Mouse (Mus musculus): ENCODE results near the gene Ppm1g. TPM values are rescaled to one million over a fixed set of nuclear protein-coding genes. Genes with fewer than 3 reads are reported as not detected.

Gene Ppm1g
- total and polyA plus RNA-seq, 3 experiments: 26.6 to 60.8 (median 51.1) TPM

DNA sequence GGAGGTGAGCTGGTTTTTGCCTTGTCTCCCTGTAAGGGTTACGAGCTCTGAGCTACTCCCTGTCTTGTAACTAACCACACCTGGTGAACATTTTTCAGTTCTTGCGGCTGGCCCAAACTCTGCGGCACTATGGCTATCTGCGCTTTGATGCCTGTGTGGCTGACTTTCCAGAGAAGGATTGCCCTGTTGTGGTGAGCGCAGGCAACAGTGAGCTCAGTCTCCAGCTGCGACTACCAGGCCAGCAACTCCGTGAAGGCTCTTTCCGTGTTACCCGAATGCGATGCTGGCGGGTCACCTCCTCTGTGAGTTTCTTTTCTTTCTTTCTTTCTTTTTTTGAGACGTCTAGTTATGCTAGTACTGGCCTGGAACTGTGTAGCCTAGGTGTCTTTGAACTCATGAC is 23.4 kb downstream of the Ppm1g start:
- intact Hi-C loops (cut with DNase I): no loop called here
- no peak overlapping the region for H3K4me3 ChIP-seq
- H3K79me2 ChIP-seq (replicated peaks; ENCODE audit: control insufficient read depth, insufficient read depth, low read length): no peaks in the 10 kb centered on the region; the same call in 1 of the 2 replicates
- no peak overlapping the region for H3K27ac ChIP-seq
- H3K9ac ChIP-seq (ENCODE audit: low read depth, low read length): no peak overlapping the region
- TF ChIP-seq POLR2A (IDR thresholded peaks at IDR 0.05; ENCODE audit: insufficient read depth, low read depth, low read length): no peak
- no peak for TF ChIP-seq CTCF (IDR thresholded peaks at IDR 0.05)
- TF ChIP-seq EP300 (IDR thresholded peaks at IDR 0.05; ENCODE audit: insufficient read depth, low read depth, low read length): no peak
- peaks cover 6% of the 10 kb centered on the region for H3K36me3 ChIP-seq (ENCODE audit: control insufficient read depth, insufficient read depth, low read length)
- 91% methylated on average over 12 of the region's 12 CpGs for WGBS
- H3K4me1 ChIP-seq (ENCODE audit: control insufficient read depth, insufficient read depth, low read length): peaks cover 1% of the 10 kb centered on the region; the same call in 1 of the 2 replicates
- DNase-seq: no peak
- no peaks in the 10 kb centered on the region for H3K27me3 ChIP-seq (ENCODE audit: control insufficient read depth, insufficient read depth, low read length)

DNA sequence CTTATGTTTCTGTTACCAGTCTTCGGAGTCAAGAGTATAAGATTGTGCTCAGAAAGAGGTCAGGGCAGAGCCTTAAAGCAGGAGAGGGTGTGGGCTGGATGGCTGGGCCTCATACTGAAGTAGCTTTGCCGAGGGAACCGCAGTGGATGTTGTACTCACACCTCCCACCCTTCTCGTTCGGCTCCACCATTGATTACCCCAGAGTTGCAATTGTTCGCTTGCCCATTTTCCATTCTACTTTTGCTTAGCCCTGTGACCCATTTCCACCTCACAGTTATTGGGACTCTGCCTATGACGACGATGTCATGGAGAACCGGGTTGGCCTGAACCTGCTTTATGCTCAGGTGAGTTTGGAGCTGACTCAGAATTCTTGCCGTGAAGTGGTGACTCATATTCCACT is 24.3 kb downstream of the Ppm1g start:
- DNase-seq: no peak
- H3K27me3 ChIP-seq (ENCODE audit: control insufficient read depth, insufficient read depth, low read length): no peaks in the 10 kb centered on the region
- peaks cover 3% of the 10 kb centered on the region for H3K4me1 ChIP-seq (ENCODE audit: control insufficient read depth, insufficient read depth, low read length)
- intact Hi-C loops (cut with DNase I): no loop called here
- H3K36me3 ChIP-seq (ENCODE audit: control insufficient read depth, insufficient read depth, low read length): peaks cover 6% of the 10 kb centered on the region
- H3K4me3 ChIP-seq: no peak overlapping the region
- WGBS: 88% methylated on average over 10 of the region's 10 CpGs
- no peak overlapping the region for H3K9ac ChIP-seq (ENCODE audit: low read depth, low read length)
- no peak overlapping the region for H3K27ac ChIP-seq
- TF ChIP-seq EP300 (IDR thresholded peaks at IDR 0.05; ENCODE audit: insufficient read depth, low read depth, low read length) (no peak), CTCF (IDR thresholded peaks at IDR 0.05) (no peak), POLR2A (IDR thresholded peaks at IDR 0.05; ENCODE audit: insufficient read depth, low read depth, low read length) (no peak)
- H3K79me2 ChIP-seq (replicated peaks; ENCODE audit: control insufficient read depth, insufficient read depth, low read length): no peaks in the 10 kb centered on the region; the same call in 1 of the 2 replicates

GRCm38 (mm10) chr5:31195671-31196070 is 24.8 kb downstream of the Ppm1g start:
- TF ChIP-seq EP300 (IDR thresholded peaks at IDR 0.05; ENCODE audit: insufficient read depth, low read depth, low read length) (no peak), CTCF (IDR thresholded peaks at IDR 0.05) (no peak), POLR2A (IDR thresholded peaks at IDR 0.05; ENCODE audit: insufficient read depth, low read depth, low read length) (no peak)
- H3K36me3 ChIP-seq (ENCODE audit: control insufficient read depth, insufficient read depth, low read length): peaks cover 6% of the 10 kb centered on the region
- WGBS: 71% methylated on average over 4 of the region's 4 CpGs

DNA sequence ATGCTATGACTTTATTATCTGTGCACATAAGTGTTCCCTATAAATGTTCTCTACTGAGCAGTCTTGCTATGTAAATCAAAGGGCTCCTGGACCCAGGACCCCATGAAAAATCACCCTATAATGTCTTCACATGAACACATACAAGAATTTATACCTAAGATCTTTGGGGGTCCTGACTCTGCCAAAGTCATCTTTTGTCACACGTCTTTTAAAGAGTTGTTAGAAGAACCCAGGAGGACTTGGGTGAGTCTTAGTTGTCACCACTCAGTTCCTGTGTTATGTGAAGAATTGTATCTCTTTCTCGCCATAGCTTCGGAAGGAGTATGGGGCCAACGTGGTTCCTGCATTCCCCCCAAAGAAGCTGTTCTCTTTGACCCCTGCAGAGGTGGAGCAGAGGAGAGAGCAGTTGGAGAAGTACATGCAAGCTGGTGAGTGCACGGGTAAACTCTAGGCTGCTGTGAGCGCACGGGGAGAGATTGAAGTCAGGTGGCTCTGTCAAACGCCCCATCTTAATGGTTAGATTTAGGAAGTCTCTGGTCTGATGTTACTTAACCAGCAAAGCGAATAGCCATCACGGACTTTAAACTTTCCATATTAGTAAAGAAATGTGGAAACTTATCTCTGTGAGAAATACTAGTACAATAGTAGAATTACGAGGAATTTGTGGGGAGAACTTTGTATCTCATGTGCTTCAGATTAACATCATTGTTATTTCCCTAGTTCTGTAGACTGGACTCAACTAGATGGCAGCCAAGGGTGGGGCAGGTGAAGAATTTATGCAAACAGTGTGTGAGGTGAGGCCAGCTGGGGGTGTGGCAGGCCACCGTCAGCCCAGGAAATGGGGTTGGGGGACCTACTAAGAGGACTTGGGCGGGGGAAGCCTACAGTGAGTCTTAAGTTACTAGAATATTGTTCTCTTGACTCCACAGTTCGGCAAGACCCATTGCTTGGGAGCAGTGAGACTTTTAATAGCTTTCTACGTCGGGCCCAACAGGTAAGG is 25.7 kb downstream of the Ppm1g start:
- H3K36me3 ChIP-seq (ENCODE audit: control insufficient read depth, insufficient read depth, low read length): peaks cover 6% of the 10 kb centered on the region
- H3K79me2 ChIP-seq (replicated peaks; ENCODE audit: control insufficient read depth, insufficient read depth, low read length): no peaks in the 10 kb centered on the region
- H3K27me3 ChIP-seq (ENCODE audit: control insufficient read depth, insufficient read depth, low read length): no peaks in the 10 kb centered on the region
- TF ChIP-seq CTCF (IDR thresholded peaks at IDR 0.05) (no peak), POLR2A (IDR thresholded peaks at IDR 0.05; ENCODE audit: insufficient read depth, low read depth, low read length) (no peak), EP300 (IDR thresholded peaks at IDR 0.05; ENCODE audit: insufficient read depth, low read depth, low read length) (no peak)
- intact Hi-C loops (cut with DNase I): no loop called here
- no peak overlapping the region for H3K4me3 ChIP-seq
- H3K27ac ChIP-seq: no peak overlapping the region
- no peak for DNase-seq
- no peak overlapping the region for H3K9ac ChIP-seq (ENCODE audit: low read depth, low read length)
- H3K4me1 ChIP-seq (ENCODE audit: control insufficient read depth, insufficient read depth, low read length): peaks cover 2% of the 10 kb centered on the region
- 87% methylated on average over 16 of the region's 16 CpGs for WGBS

More at GRCm38 (mm10) chr5:31195671-31196070, 24.8 kb downstream of the Ppm1g start:
- H3K4me1 ChIP-seq (ENCODE audit: control insufficient read depth, insufficient read depth, low read length): peaks cover 2% of the 10 kb centered on the region
- no peak for DNase-seq
- intact Hi-C loops (cut with DNase I): no loop called here
- no peak overlapping the region for H3K27ac ChIP-seq
- H3K79me2 ChIP-seq (replicated peaks; ENCODE audit: control insufficient read depth, insufficient read depth, low read length): no peaks in the 10 kb centered on the region; the same call in 1 of the 2 replicates
- H3K27me3 ChIP-seq (ENCODE audit: control insufficient read depth, insufficient read depth, low read length): no peaks in the 10 kb centered on the region
- no peak overlapping the region for H3K4me3 ChIP-seq
- no peak overlapping the region for H3K9ac ChIP-seq (ENCODE audit: low read depth, low read length)

- H3K36me3 ChIP-seq (ENCODE audit: control insufficient read depth, insufficient read depth, low read length): peaks cover 6% of the 10 kb centered on the region
These were observed 26.7 kb downstream of the Ppm1g start for GRCm38 (mm10) chr5:31193631-31194281.

More at GRCm38 (mm10) chr5:31193631-31194281, 26.7 kb downstream of the Ppm1g start:
- Histone ChIP-seq H3K4me3 (peak overlapping the region; percentile 92), H3K27me3 (ENCODE audit: control insufficient read depth, insufficient read depth, low read length) (no peaks in the 10 kb centered on the region), H3K79me2 (replicated peaks; ENCODE audit: control insufficient read depth, insufficient read depth, low read length) (no peaks in the 10 kb centered on the region), H3K9ac (ENCODE audit: low read depth, low read length) (peak overlapping the region; percentile 63), H3K27ac (peak overlapping the region; percentile 82), H3K4me1 (ENCODE audit: control insufficient read depth, insufficient read depth, low read length) (peaks cover 2% of the 10 kb centered on the region)
- no peak for DNase-seq
- intact Hi-C loops (cut with DNase I): loop anchor here (1.0 kb wide), 2 partner anchors 13 to 48 kb away; partner anchors contain the start of genes Gm9970 and Gtf3c2
- TF ChIP-seq EP300 (IDR thresholded peaks at IDR 0.05; ENCODE audit: insufficient read depth, low read depth, low read length): no peak
- TF ChIP-seq POLR2A (IDR thresholded peaks at IDR 0.05; ENCODE audit: insufficient read depth, low read depth, low read length): no peak
- no peak for TF ChIP-seq CTCF (IDR thresholded peaks at IDR 0.05)
- WGBS: 7% methylated on average over 25 of the region's 25 CpGs

Measured in heart, adult 2 months (tissue).